Mouse (Mus musculus) midbrain, embryonic 10.5 days (tissue): ENCODE results near the gene Gm5114. TPM values are rescaled to one million over a fixed set of nuclear protein-coding genes. Genes with fewer than 3 reads are reported as not detected.
"Not testable (repeated sequence)": the region's sequence is repeated elsewhere in the genome, so short reads cannot be mapped to it uniquely, and the experiment has no call there.

Source experiments
- DNase-seq: peaks from one replicate; pipeline ENCODE4 v3.0.0-alpha.2; 2017; ENCODE audit warnings: low spot score
- H3K27ac ChIP-seq: fragments of 300-500 bp; sonication (generic); replicated peaks from 2 replicates; pipeline ENCODE4 v1.5.1; 2016; ENCODE audit warnings: mild to moderate bottlenecking
- H3K27me3 ChIP-seq: fragments of 300-500 bp; sonication (generic); 2 replicates; pipeline ENCODE4 v1.6.1; 2016; ENCODE audit warnings: low read depth, mild to moderate bottlenecking; ENCODE audit not compliant: poor library complexity, severe bottlenecking
- H3K36me3 ChIP-seq: fragments of 300-500 bp; sonication (generic); 2 replicates; pipeline ENCODE4 v1.6.1; 2016; ENCODE audit warnings: mild to moderate bottlenecking, moderate library complexity
- H3K4me1 ChIP-seq: fragments of 300-500 bp; sonication (generic); 2 replicates; pipeline ENCODE4 v1.6.1; 2016
- H3K4me3 ChIP-seq: fragments of 300-500 bp; sonication (generic); 2 replicates; pipeline ENCODE4 v1.5.1; 2016; ENCODE audit warnings: mild to moderate bottlenecking, moderate library complexity
- H3K9me3 ChIP-seq: fragments of 300-500 bp; sonication (generic); replicated peaks from 2 replicates; pipeline ENCODE4 v1.6.1; 2016; ENCODE audit warnings: mild to moderate bottlenecking
- WGBS: fragments of 180-500 bp; shearing (Covaris S2); methylation state at CpG from one replicate; pipeline ENCODE4 v1.1.7; 2016; 5-methylcytosine and 5-hydroxymethylcytosine counted together
- microRNA-seq: library from miRNA; unstranded; fragments of <30 nt; microRNA quantifications from one replicate; pipeline ENCODE4, GENCODE M21; 2017
- polyA plus RNA-seq: library from polyadenylated mRNA; unstranded; fragments of >200 nt; fragmentation: Nextera tagmentation; extraction: Ambion mirVana; gene quantifications from 2 replicates; pipeline ENCODE4 v1.2.1, GENCODE M21; 2016

Gm5114 gene
- not detected in 2 replicates for polyA plus RNA-seq

DNA sequence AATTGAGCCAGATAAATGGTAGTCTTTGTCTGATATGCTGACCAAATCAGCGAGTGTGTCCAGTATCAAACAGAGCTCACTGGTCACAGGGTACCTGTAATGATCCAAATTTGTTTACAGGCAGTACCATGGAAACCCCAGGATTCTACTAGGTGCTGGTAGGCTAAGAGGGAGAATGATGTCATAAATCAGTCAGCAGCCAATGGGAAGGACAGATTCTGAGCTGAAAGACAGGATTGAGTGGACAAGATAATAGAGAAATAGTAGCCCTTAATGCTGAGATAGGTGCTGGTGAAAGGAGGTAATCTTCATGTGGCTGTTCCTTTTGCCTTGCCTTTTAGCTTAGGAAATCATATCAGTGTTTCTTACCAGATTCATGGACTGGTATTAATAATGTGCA lies at the start of gene Gm5114:
Gene Gm5114, minus strand, starts transcription at position 101 of the 400 bp plus-strand sequence.
- H3K27ac ChIP-seq, H3K4me1 ChIP-seq, H3K4me3 ChIP-seq, H3K36me3 ChIP-seq, H3K27me3 ChIP-seq, DNase-seq: not testable (repeated sequence)
- 68% methylated on average over 1 of the region's 1 CpGs for WGBS
- 0 out of 2 replicates have a peak, but pooled peaks cover 10% of the 10 kb centered on the region for H3K9me3 ChIP-seq

DNA sequence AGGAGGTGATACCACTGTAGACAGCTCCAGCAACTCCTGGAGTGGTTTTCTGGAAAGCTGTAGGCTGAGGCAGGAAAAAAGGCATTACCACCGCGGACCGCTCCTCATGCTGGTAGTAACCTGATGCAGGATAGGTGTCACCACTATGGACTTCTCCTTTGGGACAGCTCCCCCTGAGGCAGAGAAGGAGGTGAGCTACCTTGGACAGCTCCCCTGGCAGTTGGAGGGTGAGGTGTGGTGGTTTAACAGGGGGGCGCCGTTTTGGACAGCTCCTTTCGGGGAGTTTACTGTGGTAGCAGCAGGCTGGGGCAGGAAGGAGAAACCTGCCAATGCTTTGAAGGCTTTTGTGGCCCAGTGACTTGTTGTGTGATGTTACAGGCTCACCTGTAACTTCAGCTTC lies 42.8 kb upstream of the Gm5114 start:
- no peak overlapping the region for H3K27ac ChIP-seq
- 34% methylated on average over 6 of the region's 6 CpGs for WGBS
- no peaks in the 10 kb centered on the region for H3K4me1 ChIP-seq
- H3K9me3 ChIP-seq, result peaks cover 8% of the 10 kb centered on the region; the same call in 1 of the 2 replicates
- H3K27me3 ChIP-seq, result no peaks in the 10 kb centered on the region
- peaks cover 17% of the 10 kb centered on the region for H3K36me3 ChIP-seq
- no peak overlapping the region for H3K4me3 ChIP-seq
- DNase-seq, result no peak

DNA sequence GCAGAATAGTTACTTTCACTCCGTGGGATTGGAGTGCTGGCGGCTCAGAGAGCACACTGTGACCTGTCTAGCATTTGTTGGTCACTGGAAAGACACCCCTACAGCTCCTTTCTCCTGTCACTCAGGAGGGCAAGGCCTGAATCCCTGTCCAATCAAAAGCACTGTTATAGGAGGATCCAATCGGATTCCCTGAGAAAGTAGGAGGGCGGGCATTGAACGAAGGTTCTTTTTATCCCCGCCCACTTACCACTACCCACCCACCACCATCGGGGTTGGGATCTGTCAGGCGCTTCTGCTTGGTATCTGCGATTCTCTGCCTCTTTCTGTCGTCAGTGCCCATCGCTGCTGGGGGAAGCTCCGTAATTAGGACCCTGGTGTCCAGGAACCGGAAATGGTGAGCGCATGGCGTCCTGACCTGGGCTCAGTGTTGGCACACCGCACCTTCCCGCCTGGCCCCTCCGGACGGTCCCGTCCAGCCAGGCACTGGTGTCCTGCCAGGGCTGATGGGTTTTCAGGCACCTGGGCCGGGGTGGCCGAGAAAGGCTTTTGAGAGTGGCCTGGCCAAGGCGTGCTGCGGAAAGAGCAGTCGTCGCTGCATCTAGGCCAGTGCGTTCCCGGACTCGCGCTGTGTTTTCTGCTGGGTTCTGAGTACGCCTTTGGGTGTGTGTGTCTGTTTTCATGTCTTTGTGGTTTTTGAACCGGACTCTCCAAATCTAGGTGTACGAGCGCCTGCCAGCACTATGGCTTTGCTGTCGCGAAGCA lies 36.5 kb upstream of the Gm5114 start:
- Histone ChIP-seq H3K9me3 (peaks cover 8% of the 10 kb centered on the region; the same call in 1 of the 2 replicates), H3K27ac (peak overlapping the region; percentile 83), H3K27me3 (peaks cover 22% of the 10 kb centered on the region; the same call in 1 of the 2 replicates), H3K4me3 (peak overlapping the region; percentile 80), H3K4me1 (peaks cover 12% of the 10 kb centered on the region), H3K36me3 (peaks cover 13% of the 10 kb centered on the region)
- 4% methylated on average over 36 of the region's 36 CpGs for WGBS
- DNase-seq, result peak; percentile 81

- 62% methylated on average over 11 of the region's 11 CpGs for WGBS
Observed at GRCm38 (mm10) chr7:39448626-39449242, 35.8 kb upstream of the Gm5114 start.

DNA sequence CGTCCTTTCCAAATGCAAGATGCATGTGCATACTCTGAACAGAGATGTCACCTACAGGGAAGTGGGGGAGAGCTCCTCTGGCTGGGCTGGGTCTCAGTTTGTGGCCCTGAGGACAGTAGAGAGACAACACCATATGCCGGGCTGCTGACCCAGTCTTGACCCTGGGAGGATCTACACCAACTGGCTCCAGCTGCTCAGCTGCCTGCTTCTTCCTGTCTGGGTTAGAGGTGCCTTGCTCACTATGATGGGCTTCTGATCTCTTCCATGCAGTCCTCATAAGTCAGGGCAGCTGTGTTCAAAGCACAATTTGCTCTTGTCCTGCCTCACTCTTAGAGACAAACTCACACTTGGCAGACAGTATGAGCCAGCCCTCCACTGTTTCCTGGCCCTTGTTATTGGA lies 28.3 kb upstream of the Gm5114 start:
- no peak for DNase-seq
- H3K4me3 ChIP-seq, result no peak overlapping the region
- no peak overlapping the region for H3K27ac ChIP-seq
- H3K9me3 ChIP-seq, result peaks cover 11% of the 10 kb centered on the region; the same call in 1 of the 2 replicates
- H3K36me3 ChIP-seq, result no peaks in the 10 kb centered on the region
- peaks cover 13% of the 10 kb centered on the region; the same call in 1 of the 2 replicates for H3K27me3 ChIP-seq
- H3K4me1 ChIP-seq, result 0 out of 2 replicates have a peak, but pooled peaks cover 4% of the 10 kb centered on the region
- 69% methylated on average over 2 of the region's 2 CpGs for WGBS

More at GRCm38 (mm10) chr7:39448626-39449242, 35.8 kb upstream of the Gm5114 start:
- Histone ChIP-seq H3K4me3 (peak overlapping the region; percentile 80), H3K27me3 (peaks cover 22% of the 10 kb centered on the region; the same call in 1 of the 2 replicates), H3K4me1 (peaks cover 12% of the 10 kb centered on the region), H3K9me3 (peaks cover 8% of the 10 kb centered on the region; the same call in 1 of the 2 replicates), H3K27ac (peak overlapping the region; percentile 42; the same call in 1 of the 2 replicates), H3K36me3 (peaks cover 13% of the 10 kb centered on the region)
- DNase-seq, result no peak

DNA sequence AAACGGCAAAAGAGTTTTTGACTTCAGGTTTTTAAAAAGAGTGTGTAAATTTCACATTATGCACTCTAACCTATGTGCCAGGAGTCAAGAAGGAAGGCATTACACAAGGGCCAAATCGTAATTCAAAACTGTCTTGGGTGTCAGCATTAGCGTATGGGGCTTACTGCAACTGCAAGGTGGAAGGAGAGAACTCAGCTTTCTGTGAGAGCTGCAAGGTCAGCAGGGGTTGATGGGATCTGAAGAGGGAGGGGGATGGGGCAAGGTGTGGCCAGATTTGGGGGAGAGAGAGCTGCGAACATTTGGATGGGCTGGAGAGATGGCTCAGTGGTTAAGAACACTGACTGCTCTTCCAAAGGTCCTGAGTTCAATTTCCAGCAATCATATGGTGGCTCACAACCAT lies 27.4 kb upstream of the Gm5114 start:
- Histone ChIP-seq H3K9me3 (peaks cover 17% of the 10 kb centered on the region; the same call in 1 of the 2 replicates), H3K4me1 (no peaks in the 10 kb centered on the region), H3K27ac (no peak overlapping the region), H3K27me3 (peaks cover 5% of the 10 kb centered on the region; the same call in 1 of the 2 replicates), H3K4me3 (no peak overlapping the region), H3K36me3 (no peaks in the 10 kb centered on the region)
- no peak for DNase-seq
- 91% methylated on average over 4 of the region's 4 CpGs for WGBS

Small RNA genes within 50 kb of the gene (microRNA-seq; reads per million reads assigned to microRNA genes)
- not detected for gene Gm27437

Other genes starting within 250 kb of the Gm5114 start
- gene Zfp619, start 104.6 kb upstream of the Gm5114 start, polyA plus RNA-seq, result 2.7 and 3.1 TPM in 2 replicates